Mouse (Mus musculus) embryo, embryonic 9.5 days (tissue): ENCODE results near the gene C9.
A peak's percentile ranks its signal among the peaks of the same experiment; 100 is the strongest.

Experiments
- DNase-seq: peaks from one replicate; pipeline ENCODE4 v3.0.0-alpha.2; 2017; ENCODE audit errors: extremely low spot score

C9 gene

DNA sequence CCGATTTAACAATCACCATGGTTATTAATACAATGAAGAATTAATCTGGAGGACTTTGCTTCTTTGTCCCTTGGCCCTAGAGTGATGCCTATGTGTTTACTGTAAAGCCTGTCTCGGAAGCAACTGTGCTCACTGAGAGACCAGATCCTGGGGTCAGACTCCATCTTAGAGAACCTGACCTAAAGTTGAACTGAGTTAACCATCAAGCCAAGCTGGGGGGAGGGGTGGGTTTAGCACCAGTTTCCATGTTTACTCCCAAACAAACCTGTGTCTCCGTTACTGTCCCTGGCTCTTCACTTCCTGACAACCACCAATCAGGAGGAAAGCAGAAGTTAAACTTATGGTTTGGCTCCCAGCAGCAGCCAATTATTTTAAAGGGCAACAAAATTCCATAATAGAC, 38.4 kb downstream of the C9 start:
- DNase-seq = no peak

GRCm38 (mm10) chr15:6492386-6492785, 47.3 kb downstream of the C9 start:
- DNase-seq = no peak

DNA sequence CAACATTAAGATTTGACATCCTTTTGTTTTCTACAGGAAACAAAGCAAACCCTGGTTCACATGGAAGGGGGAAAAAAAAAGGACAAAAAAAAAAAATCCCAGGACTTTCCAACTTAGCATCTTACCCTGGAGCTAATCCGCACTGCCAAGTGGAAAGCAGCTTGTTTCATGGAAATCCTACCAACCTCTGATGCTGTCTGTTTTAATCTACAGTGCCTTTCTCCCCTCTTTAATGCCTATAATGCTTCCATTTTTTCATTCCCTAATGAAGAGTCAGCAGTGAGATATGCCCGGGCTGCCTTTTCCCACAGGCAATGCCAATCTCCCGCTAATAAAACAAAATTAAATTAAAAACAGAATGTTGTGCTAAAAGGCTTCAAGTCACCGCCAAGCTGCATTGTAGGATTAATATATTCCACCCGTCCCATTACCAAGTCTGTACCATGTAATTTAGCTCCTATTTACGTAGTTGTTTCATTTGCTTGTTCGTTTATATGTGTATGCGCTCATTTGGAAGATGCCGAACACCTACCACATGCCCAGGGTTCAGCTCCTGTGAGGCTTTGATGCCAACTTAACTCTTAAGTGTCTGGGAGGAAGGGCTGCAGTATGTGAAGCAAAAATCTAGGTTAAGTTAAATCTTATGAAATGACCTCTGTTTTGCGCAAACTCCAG, 53.4 kb downstream of the C9 start:
- no peak for DNase-seq

DNA sequence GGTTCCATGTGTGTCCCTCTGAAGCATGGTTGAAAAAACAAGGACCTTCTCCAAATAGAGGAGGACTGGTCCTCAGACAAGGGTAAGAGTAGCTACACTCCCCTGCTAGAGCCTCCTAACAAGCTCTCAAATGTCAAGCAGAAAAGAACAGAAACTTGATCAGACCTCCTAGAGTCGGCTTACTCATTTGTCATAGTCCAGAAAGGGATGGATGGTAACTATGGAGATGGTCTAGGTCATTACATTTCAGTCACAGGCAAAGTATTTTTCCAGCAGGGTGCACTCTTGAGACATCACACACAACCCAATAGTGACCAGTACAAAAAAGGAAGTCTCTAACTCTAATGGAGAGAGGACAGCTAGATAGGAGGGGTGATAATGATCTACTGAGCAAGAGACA, 55.7 kb downstream of the C9 start:
- peak; percentile 6 for DNase-seq

GRCm38 (mm10) chr15:6517525-6517924, 72.4 kb downstream of the C9 start:
- DNase-seq = no peak

- DNase-seq = no peak
Measured at GRCm38 (mm10) chr15:6519417-6520255, 74.5 kb downstream of the C9 start.

- DNase-seq = no peak
Measured at GRCm38 (mm10) chr15:6520505-6521155, 75.5 kb downstream of the C9 start.

DNA sequence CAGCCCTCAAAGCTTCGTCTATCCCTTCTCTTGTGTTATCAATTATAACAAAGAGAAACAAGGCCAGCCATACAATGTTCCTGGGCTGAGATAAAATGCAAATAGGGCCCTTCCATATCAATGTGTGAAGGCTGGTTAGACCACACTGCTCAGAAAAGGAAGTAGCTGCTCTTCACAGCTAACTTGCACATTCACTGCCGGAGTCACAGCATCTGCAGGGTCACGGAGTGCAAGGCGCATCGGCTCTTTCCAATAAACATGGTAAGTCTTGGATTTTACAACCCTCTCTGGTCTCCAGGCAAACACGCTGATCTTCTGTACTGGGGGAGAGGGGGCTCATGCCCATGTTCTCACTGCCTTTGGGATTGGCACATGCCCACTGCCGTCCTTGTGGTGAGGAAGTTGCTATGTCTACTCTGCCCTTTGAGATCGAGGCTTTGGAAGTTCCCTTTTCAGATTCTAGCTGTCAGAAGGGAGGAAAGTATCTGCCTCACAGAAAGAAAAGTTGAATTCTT, 77.6 kb downstream of the C9 start, which contains the start of gene Fyb:
Fyb (plus strand) TSS at position 201 of the 515 bp plus-strand sequence.
- DNase-seq = no peak

DNA sequence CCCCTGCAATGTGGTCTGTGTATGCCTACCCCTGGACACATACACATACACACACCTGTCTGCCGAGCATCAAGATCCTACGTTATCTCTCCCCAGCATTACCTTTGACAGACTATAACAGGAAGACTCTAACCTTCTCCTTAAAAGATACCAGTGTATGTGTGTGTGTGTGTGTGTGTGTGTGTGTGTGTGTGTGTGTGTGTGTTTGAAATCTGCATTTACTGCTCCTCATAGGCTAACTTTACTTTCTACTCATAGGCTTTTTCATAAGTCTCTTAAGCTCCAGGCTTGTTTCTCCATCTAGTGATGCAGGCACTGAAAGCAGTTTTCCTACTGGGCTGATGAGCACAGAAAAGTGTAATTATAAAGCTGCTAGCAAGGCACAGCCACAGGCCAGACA, 79.7 kb downstream of the C9 start:
- no peak for DNase-seq

DNA sequence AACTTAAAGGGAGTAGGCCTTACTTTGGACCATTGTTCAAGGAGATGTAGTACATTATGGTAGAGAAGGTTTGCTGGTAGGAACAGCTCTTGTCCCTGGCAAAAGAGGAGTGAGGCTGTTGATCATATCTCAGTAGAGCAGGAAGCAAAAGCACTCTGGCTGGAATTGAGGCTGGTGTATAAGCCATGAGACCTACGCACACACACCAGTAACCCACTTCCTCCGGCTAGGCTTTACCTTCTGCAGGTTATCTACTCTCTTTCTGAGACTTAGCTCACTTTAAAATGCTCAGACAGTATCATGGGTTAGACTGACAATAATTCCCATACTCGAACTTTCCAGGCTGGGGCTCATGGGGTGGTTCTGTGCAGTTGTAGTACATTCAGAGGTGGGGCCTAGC, 80.3 kb downstream of the C9 start:
- no peak for DNase-seq

GRCm38 (mm10) chr15:6533858-6534343, 88.8 kb downstream of the C9 start:
- DNase-seq = no peak

- DNase-seq = no peak
Measured at GRCm38 (mm10) chr15:6534592-6534991, 89.5 kb downstream of the C9 start.

DNA sequence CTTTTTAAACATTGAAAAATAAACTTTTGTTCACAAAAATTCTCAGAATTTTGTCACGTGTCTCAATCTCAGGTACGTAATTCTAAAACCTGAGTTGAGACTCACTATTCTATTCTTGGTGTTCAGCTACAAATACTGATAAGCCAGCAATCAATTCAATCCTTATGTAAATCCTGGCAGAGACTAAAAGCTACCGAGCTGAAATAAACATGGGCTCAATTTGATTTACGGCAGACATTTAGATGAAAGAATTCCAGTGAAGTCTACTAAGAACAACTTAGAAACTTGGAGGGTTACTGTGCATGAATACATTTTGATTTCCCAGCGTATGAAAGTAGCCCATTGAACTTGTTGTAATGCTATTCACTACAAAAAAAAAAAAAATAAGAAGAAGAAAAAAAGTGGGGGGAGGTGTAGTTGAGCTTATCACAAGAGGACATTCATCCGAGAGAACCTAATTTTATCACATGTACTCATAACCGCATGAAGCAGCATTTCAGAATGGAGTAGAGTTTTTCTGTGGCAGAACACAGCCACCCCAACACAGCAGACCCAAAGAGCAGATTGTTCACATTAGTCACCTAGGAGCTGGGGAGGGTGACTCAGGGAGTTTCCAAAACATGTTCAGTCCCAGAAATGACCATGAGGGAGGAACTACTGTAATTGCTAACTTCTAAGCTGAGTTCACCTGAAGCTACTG, 94.7 kb downstream of the C9 start:
- DNase-seq = no peak
